Mouse (Mus musculus): ENCODE results near the gene Focad. TPM values are rescaled to one million over a fixed set of nuclear protein-coding genes. Genes with fewer than 3 reads are reported as not detected.

Gene Focad
- 12.5 and 13.1 TPM in 2 replicates for polyA plus RNA-seq (2015; fragmentation: Nextera tagmentation; extraction: Ambion mirVana)

DNA sequence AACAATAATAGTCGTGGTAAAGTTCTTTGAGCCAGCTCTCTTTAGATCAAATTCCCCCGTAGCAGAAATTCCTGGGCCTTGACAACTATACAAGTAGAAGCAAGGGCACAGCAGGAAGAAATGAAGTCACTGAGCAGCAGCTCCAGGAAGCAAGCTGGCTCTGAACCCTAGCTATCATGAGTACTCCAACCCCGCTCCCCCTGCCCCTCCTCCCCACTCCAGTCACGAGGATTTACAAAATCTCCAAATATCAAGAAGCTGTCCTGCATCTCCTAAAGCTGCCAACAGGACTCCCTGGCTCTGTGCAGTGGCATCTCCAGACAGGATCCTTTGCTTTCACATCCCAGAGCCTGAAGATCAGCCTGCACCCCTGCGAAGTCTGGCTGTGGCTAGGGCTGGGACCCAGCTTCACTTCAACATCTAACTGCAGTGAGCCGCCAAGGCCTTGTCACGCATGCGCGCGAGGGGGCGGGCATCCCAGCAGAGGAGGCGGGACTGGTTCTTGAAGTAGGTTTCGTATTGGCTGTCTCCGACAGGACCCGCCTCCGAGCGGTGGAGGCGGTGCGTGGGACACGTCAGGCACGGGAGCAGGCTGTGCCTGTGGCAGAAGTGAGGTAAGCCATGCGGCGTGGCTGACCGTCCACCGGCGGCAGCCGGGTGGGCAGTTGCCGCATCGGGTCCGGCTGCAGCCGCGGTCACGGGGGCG is at the start of gene Focad:
Gene Focad (plus strand): TSS at position 568 of the 706 bp plus-strand sequence.
- H3K9ac ChIP-seq, result peak within 1 kb of the TSS; percentile 78
- peak within 1 kb of the TSS; percentile 94 for H3K4me2 ChIP-seq (replicated peaks)
- WGBS, result 1% methylated on average over 34 of the region's 34 CpGs
- peaks cover 6% of the 10 kb centered on the region; the same call in 1 of the 2 replicates for H3K4me1 ChIP-seq
- no peaks in the 10 kb centered on the region for H3K36me3 ChIP-seq
- peak within 1 kb of the TSS; percentile 59 for H3K4me3 ChIP-seq
- H3K27me3 ChIP-seq, result no peaks in the 10 kb centered on the region
- peak; percentile 99 for ATAC-seq (ENCODE audit: low FRiP score, low read depth)
- H3K27ac ChIP-seq, result peak within 1 kb of the TSS; percentile 52; the same call in 1 of the 2 replicates
- H3K9me3 ChIP-seq, result no peaks in the 10 kb centered on the region

DNA sequence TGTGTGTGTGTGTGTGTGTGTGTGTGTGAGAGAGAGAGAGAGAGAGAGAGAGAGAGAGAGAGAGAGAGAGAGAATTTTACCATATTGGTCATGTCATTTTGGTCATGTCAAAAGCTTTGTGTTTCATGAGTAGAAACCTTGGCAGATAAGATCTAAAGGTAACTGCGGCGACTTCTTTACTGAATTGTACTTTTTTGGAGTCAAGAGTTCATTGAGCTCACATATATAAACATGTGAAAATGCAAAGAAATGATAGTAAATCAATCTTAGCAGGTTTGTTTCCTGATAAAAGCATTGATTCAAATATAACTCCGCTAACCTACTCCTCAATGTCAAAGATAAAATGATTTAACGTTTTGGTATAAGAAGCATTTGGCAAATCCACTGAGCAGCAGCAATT is 49.3 kb upstream of the Focad start:
- Histone ChIP-seq H3K9ac (no peak overlapping the region), H3K9me3 (no peaks in the 10 kb centered on the region; the same call in 1 of the 2 replicates), H3K27ac (no peak overlapping the region), H3K4me3 (no peak overlapping the region), H3K27me3 (no peaks in the 10 kb centered on the region), H3K36me3 (no peaks in the 10 kb centered on the region), H3K4me1 (no peaks in the 10 kb centered on the region), H3K4me2 (replicated peaks) (no peak overlapping the region)
- no peak for ATAC-seq (ENCODE audit: low FRiP score, low read depth)
- WGBS, result 94% methylated on average over 4 of the region's 4 CpGs

DNA sequence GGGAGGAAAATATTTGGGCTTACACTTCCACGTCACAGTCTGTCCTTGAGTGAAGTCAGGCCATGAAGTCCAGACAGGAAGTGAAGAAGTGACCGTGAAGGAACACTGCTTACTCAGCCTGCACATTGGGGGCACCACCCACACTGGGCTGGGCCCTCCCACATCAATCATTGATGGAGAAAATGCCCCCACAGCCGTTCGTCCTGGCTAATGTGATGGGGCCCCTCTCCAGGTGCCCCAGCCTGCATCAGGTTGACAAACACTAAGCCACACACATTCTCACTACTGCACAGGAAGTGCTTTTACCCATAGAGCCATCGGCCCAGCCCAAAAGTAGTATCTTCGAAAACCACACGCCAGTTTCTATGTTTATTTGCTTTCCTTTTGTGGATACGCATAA is 48.1 kb upstream of the Focad start:
- Histone ChIP-seq H3K36me3 (no peaks in the 10 kb centered on the region), H3K9ac (no peak overlapping the region), H3K27me3 (no peaks in the 10 kb centered on the region), H3K4me2 (replicated peaks) (no peak overlapping the region), H3K9me3 (no peaks in the 10 kb centered on the region; the same call in 1 of the 2 replicates), H3K4me1 (no peaks in the 10 kb centered on the region), H3K27ac (no peak overlapping the region), H3K4me3 (no peak overlapping the region)
- 77% methylated on average over 8 of the region's 8 CpGs for WGBS
- ATAC-seq (ENCODE audit: low FRiP score, low read depth), result no peak

DNA sequence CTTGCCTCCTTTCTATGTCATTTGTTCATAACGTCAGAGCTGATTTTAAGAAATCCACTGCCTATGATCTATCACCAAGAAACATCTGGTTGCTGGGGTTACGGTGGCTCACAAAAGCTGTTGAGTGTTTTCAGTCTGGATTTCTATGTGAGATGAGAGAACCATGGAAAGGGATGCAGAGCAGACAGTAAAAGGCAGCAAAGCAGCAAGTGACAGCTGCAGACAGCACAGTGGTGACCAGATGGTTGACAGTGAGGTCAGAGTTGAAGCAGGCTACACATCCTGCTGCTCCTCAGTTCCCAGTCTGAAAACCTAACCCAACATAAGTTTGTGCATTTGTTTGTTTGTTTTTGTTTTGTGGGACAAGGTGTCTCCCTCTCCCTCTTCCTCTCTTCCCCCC is 19.0 kb upstream of the Focad start:
- Histone ChIP-seq H3K4me1 (no peaks in the 10 kb centered on the region), H3K27me3 (no peaks in the 10 kb centered on the region), H3K9ac (no peak overlapping the region), H3K4me3 (no peak overlapping the region), H3K4me2 (replicated peaks) (no peak overlapping the region), H3K36me3 (no peaks in the 10 kb centered on the region), H3K9me3 (no peaks in the 10 kb centered on the region), H3K27ac (no peak overlapping the region)
- no peak for ATAC-seq (ENCODE audit: low FRiP score, low read depth)
- WGBS, result 45% methylated on average over 2 of the region's 2 CpGs

DNA sequence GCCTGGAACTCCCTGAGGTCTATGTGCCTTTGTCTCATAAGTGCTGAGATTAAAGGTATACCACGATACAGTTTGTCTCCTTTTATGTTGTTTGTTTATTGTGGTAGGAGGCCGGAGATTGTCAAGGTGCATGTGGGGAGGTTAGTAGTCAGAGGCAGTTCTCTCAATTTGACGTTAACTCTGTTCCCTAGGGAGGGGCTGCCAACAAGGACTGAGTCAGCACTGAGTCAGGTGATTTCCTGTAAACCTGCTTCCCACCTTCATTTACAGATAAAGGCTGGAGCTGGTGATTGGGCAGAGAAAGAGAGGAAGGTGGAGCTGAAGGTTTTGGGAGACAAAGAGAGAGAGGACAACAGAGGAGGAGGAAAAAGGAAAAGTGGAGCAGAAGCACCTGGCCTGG is 15.4 kb upstream of the Focad start:
- 60% methylated on average over 3 of the region's 3 CpGs for WGBS
- no peak for ATAC-seq (ENCODE audit: low FRiP score, low read depth)
- no peaks in the 10 kb centered on the region for H3K9me3 ChIP-seq
- H3K4me2 ChIP-seq (replicated peaks), result no peak overlapping the region
- no peak overlapping the region for H3K27ac ChIP-seq
- H3K4me1 ChIP-seq, result peaks cover 8% of the 10 kb centered on the region
- H3K9ac ChIP-seq, result no peak overlapping the region
- no peaks in the 10 kb centered on the region for H3K36me3 ChIP-seq
- H3K27me3 ChIP-seq, result no peaks in the 10 kb centered on the region
- no peak overlapping the region for H3K4me3 ChIP-seq

DNA sequence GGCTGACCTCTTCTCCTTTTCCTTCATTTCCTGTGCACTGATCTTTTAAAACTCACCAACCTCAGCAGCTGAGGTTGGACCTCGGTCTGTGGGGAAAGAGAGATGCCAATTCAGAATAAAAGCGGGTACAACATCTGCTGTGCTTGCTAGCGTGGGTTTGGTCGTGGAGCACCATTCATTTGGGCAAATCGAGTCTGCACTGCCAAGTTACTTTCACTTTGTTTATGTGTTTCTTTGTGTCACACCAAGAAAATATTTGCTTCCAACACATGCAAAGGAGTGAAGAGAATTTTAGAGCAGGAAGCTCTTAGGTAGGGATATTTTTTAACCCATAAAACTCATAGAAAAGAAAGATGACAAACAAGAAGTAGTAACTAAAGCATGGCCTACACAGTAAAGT is 13.0 kb upstream of the Focad start:
- Histone ChIP-seq H3K9me3 (no peaks in the 10 kb centered on the region), H3K27ac (no peak overlapping the region), H3K36me3 (no peaks in the 10 kb centered on the region), H3K9ac (no peak overlapping the region), H3K27me3 (no peaks in the 10 kb centered on the region), H3K4me1 (peaks cover 10% of the 10 kb centered on the region), H3K4me3 (no peak overlapping the region), H3K4me2 (replicated peaks) (no peak overlapping the region)
- no peak for ATAC-seq (ENCODE audit: low FRiP score, low read depth)
- WGBS, result 66% methylated on average over 5 of the region's 5 CpGs

DNA sequence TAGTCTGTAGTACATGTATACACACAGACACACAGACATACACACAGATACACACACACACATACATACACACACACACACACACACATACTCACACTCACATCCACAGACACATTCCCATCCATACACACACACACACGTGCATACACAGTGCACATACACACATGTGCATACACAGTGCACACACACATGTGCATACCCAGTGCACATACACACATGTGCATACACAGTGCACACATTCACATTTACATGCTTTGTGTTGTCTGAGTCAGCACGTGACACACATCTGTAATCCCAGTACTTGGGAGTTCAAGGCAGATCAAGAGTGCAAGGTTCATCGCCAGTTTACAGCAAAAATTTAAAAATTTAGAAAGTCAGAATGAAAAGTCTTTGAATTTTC is 12.5 kb upstream of the Focad start:
- Histone ChIP-seq H3K4me1 (peaks cover 10% of the 10 kb centered on the region), H3K4me2 (replicated peaks) (no peak overlapping the region), H3K27me3 (no peaks in the 10 kb centered on the region), H3K36me3 (no peaks in the 10 kb centered on the region), H3K4me3 (no peak overlapping the region), H3K9me3 (no peaks in the 10 kb centered on the region), H3K27ac (no peak overlapping the region), H3K9ac (no peak overlapping the region)
- 91% methylated on average over 3 of the region's 3 CpGs for WGBS
- ATAC-seq (ENCODE audit: low FRiP score, low read depth), result no peak

DNA sequence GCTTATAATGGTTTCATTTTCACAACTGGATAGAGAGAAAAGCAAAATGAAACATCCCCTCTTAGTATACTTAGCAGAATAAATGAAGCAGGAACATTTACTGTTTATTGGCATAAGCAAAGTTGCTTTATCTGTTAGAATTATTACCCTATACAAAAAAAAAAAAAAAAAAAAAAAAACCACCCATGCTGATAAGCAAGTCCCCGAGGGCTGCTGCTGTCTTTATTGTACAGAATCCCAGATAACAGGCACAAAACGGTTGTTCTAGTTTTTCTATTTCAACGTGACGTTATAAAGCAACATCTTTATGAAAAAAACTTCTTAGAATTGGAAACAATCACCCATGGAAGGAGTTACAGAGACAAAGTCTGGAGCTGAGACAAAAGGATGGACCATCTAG is 12.0 kb upstream of the Focad start:
- Histone ChIP-seq H3K27me3 (no peaks in the 10 kb centered on the region), H3K9ac (no peak overlapping the region), H3K27ac (no peak overlapping the region), H3K4me1 (peaks cover 10% of the 10 kb centered on the region), H3K4me2 (replicated peaks) (no peak overlapping the region), H3K4me3 (no peak overlapping the region), H3K36me3 (no peaks in the 10 kb centered on the region), H3K9me3 (no peaks in the 10 kb centered on the region)
- no peak for ATAC-seq (ENCODE audit: low FRiP score, low read depth)
- WGBS, result 89% methylated on average over 4 of the region's 4 CpGs

DNA sequence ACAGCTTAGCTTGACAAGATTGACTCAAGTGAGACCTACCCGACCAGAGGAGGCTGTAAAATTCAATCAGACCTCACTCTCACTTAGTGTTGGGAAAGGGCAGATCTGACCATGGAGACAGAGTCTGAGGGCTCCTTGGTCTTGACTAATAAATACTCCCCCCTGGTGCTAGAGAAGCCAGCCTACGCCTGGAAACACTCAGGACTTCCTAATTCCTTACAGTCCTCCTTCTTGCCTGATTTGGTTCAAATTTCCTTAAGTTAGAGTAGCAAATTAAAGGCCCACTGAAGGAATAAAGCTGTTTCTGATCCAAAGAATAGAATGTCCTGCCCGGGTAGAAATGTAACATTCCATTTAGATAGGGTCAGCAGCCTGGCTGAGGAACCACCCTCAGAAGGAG is 10.6 kb upstream of the Focad start:
- Histone ChIP-seq H3K9me3 (no peaks in the 10 kb centered on the region), H3K4me2 (replicated peaks) (no peak overlapping the region), H3K27ac (no peak overlapping the region), H3K4me3 (no peak overlapping the region), H3K4me1 (peaks cover 10% of the 10 kb centered on the region), H3K9ac (no peak overlapping the region), H3K36me3 (no peaks in the 10 kb centered on the region), H3K27me3 (no peaks in the 10 kb centered on the region)
- no peak; the same call in 1 of the 2 replicates for ATAC-seq (ENCODE audit: low FRiP score, low read depth)
- 16% methylated on average over 3 of the region's 3 CpGs for WGBS

DNA sequence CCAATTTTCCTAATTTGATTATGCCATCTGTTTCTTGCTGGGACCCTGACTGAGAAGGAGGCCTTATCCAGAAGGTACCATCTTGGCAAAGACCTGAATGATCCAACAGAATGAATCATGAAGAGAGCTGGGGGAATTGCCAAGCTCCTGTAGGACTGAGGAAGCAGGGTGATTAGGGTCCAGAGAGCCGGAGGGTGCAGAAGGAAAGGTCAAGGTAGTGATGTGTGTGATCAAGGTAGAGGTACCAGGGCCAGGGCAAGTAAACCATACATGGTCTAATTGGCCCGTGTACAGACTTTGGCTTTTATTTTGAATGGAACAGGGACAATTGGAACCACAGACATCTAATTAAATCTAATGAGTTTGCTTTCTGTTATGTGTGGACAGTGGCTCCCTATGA is 4.1 kb upstream of the Focad start:
- Histone ChIP-seq H3K9me3 (no peaks in the 10 kb centered on the region), H3K4me1 (peaks cover 6% of the 10 kb centered on the region; the same call in 1 of the 2 replicates), H3K9ac (no peak overlapping the region), H3K4me2 (replicated peaks) (no peak overlapping the region), H3K36me3 (no peaks in the 10 kb centered on the region), H3K27ac (no peak overlapping the region), H3K27me3 (no peaks in the 10 kb centered on the region), H3K4me3 (no peak overlapping the region)
- 72% methylated on average over 2 of the region's 2 CpGs for WGBS
- ATAC-seq (ENCODE audit: low FRiP score, low read depth), result no peak

DNA sequence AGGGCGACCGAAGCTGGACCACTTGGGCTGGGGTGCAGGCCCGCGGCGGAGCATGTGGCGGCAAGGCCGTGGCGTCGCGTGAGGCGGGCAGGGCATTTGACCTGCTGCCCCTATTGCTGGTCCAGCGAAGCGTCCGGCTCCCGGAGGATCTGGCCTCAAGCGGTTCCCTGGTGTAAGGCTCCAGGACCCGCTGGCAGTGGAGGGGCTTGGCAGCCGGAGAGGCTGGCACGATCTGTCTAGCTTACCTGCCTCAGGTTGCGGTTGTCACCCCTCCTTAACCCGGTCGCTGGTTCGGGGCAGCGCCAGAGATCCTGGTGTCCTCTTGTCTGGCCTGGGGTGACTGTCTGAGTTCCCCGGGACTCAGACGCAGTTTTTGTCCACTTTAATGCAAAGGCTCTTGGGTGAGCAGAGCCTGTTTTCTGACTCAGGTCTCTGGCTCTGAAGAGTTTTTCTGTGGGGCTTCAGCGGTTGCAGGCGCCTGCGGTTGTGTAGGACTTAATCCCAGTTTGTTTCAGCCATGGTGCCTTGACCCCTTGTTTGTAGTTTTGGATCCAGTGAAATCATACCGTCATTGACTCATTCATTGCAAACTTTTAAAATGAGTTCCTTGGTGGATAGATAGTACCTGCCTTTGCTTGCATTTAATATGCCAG is 465 bp downstream of the Focad start:
- no peak overlapping the region for H3K27ac ChIP-seq
- H3K4me1 ChIP-seq, result peaks cover 6% of the 10 kb centered on the region; the same call in 1 of the 2 replicates
- peak; percentile 76 for ATAC-seq (ENCODE audit: low FRiP score, low read depth)
- H3K9ac ChIP-seq, result peak overlapping the region; percentile 78
- H3K4me3 ChIP-seq, result peak overlapping the region; percentile 59
- no peaks in the 10 kb centered on the region for H3K36me3 ChIP-seq
- no peaks in the 10 kb centered on the region for H3K9me3 ChIP-seq
- WGBS, result under 1% methylated on average over 30 of the region's 30 CpGs
- H3K27me3 ChIP-seq, result no peaks in the 10 kb centered on the region
- peak overlapping the region; percentile 94 for H3K4me2 ChIP-seq (replicated peaks)

DNA sequence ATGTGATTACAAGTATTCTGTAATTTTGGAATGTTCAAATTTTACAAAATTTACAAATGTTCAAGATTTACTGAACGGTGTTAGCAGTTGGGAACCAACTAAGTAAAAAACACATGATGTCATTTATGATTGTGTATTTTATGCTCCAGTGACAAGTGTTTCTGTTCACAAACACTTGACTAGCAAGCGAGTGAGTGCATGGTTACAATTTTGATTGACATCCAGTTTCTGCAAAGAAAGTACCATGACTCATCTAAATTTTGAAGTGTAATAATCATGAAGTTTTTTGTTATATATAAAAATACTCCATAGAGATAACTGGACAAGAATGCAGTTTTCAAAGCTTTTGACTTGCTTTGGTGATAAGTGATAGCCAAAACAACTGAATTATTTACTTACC is 1.3 kb downstream of the Focad start:
- no peaks in the 10 kb centered on the region for H3K9me3 ChIP-seq
- peaks cover 6% of the 10 kb centered on the region; the same call in 1 of the 2 replicates for H3K4me1 ChIP-seq
- H3K36me3 ChIP-seq, result no peaks in the 10 kb centered on the region
- no peak overlapping the region for H3K27ac ChIP-seq
- no peak overlapping the region for H3K9ac ChIP-seq
- H3K4me2 ChIP-seq (replicated peaks), result no peak overlapping the region
- WGBS, result 79% methylated on average over 2 of the region's 2 CpGs
- no peaks in the 10 kb centered on the region for H3K27me3 ChIP-seq
- H3K4me3 ChIP-seq, result no peak overlapping the region
- ATAC-seq (ENCODE audit: low FRiP score, low read depth), result no peak

All from limb, embryonic 13.5 days (tissue).